Mouse (Mus musculus): Measurements from ENCODE around the gene Uhrf1.
"Not testable (repeated sequence)": the region's sequence is repeated elsewhere in the genome, so short reads cannot be mapped to it uniquely, and the experiment has no call there.

Gene Uhrf1

DNA sequence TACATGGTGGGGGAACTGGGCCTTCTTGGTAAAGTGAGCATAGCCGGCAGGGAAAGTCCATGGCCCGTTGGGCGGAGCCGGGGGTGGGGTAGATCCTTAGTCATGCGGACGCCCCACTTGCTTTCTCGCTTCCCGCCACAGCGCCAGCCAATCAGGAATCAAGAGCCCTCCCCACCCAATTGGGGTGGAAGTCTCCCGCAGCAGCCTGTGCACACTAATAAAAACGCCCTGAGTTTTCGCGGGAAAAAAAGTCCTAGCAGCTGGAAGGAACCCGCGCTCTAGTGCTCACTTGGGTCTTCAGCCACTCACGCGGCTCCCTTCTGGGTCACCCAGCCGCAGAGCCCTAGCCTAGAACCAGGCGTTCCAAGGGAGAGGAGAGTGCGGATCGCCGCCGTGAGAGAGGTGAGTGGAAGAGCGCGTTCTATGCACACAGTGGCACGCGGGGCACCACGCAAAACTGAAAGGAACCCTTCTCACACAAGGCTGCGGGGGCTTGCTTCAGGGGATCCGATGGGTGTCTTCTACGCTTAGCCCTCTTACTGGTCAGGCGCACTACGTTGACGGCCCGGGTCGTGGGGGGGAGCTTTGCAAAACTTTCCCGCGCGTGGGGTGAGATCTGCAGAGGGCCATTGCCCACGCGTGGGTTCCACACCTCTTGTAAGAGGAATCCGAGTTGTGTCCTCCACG is at the start of gene Uhrf1:
Gene Uhrf1 (plus strand): TSS at position 162 of the 687 bp plus-strand sequence.
- DNase-seq: peak; percentile 84

DNA sequence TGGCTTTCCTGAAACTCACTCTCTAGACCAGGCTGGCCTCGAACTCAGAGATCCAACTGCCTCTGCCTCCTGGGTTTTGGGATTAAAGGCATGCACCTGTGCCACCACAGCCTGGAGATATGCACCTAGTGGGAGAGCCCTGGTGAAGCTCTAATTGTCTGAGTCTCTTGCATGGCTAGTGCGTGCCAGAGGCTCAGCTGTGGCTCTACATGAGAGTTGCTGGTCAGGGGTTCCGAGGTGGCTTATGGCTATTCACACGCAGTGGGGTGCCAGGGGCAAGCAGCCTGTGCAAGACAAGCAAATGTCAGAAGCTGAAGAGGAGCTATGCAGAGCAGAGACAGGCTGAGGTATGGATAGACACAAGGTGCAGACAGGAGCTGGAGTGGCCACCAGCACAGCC is 48.4 kb upstream of the Uhrf1 start:
- no peak for DNase-seq

DNA sequence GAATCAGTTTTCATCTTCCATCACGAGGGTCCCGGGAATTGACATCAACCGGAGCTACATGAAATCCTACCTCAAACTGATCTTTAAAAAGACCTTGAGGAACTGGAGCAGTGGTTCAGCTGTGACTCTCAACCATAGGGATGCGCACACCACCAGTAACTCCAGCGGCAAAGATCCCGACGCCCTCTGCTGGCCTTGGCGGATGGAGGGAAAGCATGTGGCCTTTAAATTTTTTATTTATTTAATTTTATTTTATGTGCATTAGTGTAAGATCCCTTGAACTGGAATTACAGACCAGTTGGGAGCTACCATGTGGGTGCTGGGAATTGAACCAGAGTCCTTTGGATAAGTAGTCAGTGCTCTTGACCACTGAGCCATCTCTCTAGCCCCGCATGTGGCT is 47.7 kb upstream of the Uhrf1 start:
- DNase-seq: peak; percentile 69

DNA sequence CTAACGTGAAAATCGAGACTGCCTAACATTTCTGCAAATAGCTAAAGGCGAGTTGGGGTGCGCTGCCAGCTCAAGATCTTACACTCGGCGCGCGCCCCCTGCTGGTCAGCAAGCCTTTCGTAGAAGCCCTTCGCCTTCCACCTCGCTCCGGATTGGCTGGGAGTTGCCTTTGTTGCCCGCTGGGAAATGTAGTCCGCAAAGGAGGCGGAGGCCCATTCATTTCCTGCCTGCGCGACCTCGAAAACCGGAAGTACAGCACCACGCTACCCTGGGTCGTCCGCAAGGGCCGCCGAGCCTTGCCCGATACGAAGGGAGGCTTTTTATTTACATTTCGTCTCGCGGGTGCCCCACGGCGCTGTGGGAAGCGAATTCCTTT is 47.3 kb upstream of the Uhrf1 start:
- DNase-seq: peak; percentile 100

DNA sequence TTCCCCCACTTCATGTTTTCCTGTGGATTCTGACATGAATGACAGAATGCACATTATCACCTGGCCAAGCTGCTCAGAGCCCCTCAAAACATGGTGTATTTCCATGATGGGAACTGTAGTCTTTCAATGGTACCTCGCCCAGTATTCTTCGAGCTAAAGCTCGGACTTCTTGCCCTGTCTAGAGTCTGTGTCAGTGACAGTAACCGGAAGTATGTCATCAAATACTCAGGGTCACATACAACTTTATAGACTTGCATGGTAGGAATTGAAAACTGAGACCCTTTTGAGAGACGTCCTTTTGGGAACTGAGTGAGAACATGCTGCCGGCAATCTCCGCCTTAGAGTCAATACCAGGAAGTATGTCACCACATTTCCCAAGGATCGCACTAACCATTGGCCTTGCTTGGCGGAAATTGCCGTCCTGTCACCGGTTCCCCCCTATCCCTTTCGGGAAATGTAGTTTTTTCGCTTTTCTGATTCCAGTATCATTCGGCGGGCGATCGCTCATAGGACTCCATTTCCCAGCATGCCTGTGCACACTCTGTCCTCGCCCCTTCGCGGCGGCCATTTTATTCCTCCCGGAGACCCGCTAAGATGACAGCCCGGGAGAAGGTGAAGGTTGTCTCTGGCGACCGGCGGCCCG is 46.8 kb upstream of the Uhrf1 start, which contains the start of gene Fem1a:
Gene Fem1a (plus strand): TSS at position 572 of the 643 bp plus-strand sequence.
- DNase-seq: peak; percentile 87

DNA sequence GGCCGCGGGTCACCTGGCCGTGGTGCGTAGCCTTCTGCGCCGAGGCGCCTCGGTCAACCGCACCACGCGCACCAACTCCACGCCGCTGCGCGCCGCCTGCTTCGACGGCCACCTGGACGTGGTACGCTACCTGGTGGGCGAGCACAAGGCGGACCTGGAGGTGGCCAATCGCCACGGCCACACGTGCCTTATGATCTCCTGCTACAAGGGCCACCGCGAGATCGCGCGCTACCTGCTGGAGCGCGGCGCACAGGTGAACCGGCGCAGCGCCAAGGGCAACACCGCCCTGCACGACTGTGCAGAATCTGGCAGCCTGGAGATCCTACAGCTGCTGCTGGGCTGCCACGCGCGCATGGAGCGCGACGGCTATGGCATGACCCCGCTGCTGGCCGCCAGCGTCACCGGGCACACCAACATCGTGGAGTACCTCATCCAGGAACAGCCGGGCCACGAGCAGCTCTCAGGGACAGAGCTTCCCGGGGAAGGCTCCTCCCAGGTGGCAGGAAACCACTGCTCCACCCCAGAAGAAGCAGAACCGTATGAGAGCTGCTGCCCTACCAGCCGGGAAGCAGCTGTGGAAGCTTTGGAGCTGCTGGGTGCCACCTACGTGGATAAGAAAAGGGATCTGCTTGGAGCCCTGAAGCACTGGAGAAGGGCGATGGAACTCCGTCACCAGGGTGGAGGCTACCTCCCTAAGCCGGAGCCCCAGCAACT is 45.8 kb upstream of the Uhrf1 start:
- peak; percentile 44 for DNase-seq

DNA sequence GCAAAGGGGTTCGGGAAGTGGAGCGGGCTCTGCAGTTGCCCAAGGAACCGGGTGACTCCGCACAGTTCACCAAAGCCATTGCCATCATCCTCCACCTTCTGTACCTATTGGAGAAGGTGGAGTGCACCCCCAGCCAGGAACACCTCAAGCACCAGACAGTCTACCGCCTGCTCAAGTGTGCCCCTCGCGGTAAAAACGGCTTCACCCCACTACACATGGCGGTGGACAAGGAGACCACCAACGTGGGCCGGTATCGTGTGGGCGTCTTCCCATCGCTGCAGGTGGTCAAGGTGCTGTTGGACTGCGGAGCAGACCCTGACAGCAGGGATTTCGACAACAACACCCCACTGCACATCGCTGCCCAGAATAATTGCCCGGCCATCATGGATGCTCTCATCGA is 44.9 kb upstream of the Uhrf1 start:
- DNase-seq: not testable (repeated sequence)

DNA sequence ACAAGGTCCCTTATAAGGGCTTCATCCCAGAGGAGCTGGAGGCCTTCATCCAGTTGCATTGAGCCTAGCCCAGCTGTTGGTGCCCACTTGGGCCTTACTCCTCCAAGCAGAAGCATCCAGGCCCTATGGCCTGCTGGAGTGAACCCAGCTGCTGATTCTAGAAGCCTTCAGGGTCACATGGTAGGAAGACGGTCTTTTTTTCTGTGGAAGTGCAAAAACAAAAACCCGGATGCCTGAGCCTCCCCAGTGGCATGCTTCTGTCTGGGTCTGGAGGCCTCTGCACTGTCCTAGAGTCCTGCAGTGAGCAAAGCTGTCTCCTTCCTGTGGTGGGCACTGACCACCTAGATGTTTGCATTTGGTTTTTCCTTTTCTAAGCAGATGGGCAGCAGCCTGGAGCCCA is 44.3 kb upstream of the Uhrf1 start:
- not testable (repeated sequence) for DNase-seq

DNA sequence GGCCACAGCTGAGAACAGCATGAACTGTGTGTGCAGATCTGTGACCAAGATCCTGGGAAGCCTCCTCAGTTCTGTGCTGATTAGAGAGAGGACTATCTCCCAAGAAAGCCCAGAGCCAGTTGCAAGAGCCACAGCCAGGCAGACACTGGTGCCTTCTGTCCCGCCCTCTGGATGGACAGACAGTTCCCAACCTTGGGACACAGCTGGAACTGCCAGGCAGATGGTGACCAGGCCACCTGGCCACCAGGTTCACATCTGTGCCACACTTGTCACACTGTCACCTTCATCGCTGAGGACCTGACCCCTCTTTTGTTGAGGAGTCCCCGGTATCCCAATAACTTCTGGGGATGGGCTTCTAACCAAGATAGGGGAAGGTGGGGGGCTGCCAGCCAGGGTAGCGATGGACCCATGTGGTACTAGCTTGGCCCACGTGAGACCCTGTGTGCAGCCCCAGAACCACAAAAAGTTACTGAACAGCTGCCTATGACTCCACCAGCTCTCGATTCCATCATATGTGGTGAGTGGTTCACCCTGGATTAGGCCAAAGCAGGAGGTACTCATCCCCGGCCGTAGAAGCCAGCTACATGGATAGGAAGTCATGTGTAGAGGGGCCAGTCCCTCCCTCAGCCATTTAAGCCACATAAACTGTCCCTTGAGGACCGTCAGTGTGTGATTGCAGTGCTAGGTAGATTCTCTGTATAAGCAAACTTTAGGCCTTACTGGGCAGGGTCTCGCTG is 43.7 kb upstream of the Uhrf1 start:
- no peak for DNase-seq

DNA sequence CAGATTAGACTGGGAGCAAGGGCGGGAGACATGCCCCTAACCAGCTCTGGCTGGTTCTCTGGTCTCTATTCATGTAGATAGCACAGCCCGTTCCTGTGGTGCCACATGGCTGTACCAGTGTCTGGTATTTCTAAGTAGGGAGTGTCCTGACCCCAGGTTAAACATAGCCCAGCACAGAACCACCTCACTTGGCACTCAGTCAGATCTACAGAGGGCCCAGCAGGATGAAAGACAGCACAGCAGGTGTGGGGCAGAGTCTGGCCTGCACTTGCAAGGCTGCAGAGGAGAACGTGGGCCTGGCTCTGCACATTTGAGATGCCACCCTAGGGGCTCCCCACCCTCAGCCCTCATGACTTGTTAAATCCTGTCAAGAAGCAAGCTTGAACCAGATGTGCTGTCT is 42.0 kb upstream of the Uhrf1 start:
- DNase-seq: no peak

DNA sequence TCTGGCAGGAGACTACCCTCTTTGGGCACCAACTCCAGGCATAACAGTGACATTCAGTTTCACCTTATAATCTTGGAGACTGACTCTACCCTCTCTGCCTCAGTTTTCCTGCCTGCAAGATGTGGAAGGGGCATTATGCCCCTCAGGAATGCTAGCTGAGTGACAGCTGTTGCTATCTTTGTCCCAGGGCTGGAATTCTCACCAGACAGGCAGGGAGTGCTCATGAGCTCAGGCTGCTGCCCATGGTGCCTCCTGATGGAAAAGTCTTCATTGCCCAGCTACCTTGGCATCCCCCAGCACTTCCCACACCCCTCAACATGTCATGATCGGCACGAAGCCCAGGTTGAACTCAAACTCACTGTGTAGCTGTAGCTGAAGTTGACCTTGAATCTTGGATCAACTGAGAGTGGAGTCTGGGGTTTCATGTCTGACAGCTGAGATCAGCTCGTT is 40.5 kb upstream of the Uhrf1 start:
- DNase-seq: no peak

DNA sequence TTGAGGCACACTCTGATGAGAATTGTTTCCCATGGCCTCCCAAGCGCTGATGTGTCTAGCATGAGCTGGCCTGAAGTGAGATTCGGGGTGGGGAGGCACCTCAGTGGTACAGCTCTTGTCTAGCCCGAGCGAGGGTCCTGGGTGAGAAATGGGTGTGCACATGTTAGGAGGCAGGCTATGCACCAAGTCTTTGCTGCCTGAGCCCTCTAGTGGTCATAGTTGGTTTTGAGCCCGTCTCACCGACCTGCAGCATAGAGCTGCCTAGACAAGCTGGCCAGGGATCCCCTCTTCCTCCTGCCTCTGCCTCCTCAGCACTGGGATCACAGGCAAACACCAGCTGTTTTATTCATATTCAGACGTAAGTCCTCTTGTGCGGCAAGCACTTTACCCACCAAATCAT is 39.1 kb upstream of the Uhrf1 start:
- DNase-seq: peak; percentile 88

DNA sequence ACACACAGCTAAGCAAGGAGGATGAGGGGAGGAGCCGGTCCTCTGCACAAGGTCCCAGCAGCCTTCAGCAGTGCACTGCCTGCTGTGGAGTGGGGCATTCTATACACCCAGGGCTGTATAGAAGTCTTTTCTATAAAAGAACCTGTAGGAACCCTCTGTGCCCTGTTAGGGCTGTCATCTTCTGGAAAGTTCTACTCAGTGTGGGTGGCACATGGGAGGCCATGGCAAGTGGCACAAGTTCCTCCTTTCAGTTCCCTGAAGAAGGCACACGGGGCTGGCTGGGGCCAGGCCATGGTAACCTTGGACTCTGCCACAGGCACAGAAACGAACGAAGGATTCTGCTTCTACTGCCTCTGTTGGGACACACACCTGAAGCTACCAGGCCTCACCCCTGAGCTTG is 38.1 kb upstream of the Uhrf1 start:
- no peak for DNase-seq

DNA sequence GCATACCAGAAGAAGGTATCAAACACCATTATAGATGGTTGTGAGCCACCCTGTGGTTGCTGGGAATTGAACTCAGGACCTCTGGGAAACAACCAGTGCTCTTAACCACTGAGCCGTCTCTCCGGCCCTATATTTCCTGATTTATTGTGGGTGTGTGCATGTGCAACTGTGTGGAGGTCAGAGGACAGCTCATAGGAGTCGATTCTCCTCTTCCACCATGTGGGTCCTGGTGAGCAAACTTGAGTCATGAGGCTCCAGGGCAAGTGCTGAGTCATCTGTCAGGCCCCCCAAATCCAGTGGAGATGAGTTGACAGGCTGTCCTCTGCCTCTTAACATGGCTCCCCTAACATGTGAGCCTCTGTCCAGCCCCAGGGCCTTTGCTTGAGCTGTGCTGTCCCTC is 37.3 kb upstream of the Uhrf1 start:
- DNase-seq: no peak

DNA sequence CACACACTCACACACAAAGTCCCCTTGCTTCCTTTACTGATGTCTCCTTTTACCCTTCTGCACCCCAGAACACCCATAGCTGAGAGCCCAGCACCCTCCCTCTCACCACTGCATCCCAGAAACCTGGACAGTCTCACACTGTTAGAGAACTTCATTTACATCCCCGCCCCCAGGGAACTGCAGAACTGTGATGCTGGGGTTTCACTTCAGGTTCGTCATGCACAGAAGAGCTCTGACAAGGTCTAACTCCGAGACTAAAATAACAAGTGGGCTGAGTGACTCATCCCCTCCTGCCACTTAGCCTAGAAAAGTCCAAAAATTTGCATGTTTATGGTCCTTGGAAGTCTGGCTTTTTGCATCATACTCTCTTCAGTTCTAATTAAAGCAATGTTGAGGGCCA is 36.9 kb upstream of the Uhrf1 start:
- DNase-seq: no peak

DNA sequence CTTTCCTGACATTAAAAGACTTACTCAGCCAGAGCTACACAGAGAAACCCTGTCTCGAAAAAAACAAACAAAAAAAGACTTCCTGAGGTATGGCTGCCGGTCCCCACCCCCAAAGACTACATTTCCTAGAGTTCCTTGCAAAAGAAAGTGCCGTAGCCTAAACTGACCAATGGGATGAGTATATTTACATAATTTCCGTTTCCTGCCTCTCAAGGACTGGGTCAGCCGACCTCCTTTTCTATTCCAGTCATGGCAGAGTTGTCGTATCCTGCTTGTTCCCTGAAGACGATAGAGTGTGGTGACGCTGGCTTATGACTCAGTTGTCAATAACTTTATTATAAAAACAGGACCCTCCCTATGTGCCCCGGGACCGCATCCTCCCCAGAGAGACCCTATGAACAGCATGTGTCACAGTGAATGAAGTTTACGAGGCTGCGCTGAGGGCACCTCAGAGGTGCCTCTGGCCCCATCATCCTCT is 33.9 kb upstream of the Uhrf1 start:
- peak; percentile 61 for DNase-seq

DNA sequence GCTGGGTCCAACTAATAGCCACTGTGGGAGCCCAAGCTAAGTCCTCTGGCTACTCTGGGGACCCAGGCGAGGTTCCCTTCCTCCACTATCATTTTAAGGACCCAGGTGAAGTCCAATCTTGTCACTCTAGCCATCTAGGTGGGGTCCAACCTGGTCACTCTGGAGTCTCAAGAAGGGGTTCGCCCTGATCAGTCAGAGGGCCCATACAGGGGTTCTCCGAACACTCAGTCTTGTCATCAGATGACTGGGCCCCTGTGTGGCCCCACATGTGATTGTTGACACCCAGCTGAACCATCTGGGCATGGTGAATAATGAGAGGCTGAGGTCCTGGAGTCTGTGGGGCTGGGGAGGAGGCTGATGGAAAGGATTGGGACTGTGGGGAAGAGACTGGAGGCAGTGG is 33.4 kb upstream of the Uhrf1 start:
- no peak for DNase-seq

DNA sequence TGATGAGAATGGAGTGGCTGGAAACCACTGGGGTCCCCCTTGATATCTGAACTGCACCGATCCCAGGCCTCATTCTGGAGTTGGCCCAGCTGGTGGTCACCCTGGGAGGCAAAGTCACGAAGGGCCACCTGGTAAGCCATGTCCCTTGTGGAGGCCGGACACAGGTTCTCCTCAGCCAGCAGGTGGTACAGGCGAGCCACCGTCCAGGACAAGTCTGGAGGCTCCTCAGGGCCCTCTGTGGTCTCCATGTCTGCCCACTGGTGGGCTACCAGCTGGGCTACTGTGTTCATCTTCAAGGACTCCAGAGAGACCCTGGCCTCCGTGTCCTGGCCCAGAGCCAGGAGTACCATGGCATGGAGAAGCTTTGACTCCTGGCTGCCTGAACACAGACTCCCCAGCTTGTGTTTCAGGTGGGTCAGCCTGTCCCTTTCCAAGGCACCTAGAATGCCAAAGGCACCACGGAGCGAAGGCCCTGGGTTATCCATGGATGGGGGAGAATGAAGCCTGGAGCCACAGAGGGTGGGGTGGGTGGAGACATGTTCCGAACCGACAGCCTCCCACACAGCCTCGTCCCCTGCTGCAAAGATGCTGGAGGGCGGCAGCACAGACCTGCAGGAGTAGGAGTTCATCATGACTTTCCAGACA is 31.4 kb upstream of the Uhrf1 start:
- no peak for DNase-seq

DNA sequence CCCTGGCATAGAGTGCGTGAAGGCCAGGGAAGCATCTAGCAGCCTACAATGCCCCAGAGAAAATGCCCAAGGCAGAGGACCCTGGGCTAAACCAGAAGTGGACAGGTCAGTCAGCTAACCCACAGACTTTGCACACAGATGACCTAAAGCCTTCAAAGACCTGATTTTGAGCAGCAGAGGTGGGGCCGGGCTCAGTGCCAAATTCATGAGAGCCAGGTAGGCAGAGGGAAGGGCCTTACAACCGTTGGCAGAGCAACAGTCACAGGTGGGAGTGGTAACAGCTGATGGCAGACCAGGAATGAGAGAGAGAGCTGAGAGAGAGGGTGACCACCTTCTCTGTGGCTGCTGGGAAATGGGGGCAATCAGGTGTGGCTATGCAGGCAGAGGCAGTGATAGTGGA is 30.5 kb upstream of the Uhrf1 start:
- no peak for DNase-seq

DNA sequence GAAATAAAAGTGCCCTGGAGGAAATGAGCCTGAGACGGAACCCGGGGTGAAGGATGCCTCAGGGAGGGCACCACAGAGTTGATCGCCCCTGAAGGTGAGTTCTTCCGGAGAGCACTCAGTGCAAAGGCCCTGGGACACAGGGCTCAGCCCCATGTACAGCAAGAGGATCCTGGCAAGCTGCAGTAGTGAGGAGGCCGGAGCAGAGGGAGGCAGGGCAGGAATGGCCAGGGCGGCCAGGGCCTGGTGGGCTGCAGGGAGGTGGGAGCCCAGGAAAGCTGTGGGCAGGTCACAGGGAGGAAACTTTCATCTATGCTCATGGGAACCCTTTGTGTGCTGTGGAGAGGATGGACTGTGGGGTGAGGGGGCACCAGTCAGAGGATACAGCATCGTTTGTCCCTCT is 29.6 kb upstream of the Uhrf1 start:
- DNase-seq: no peak

DNA sequence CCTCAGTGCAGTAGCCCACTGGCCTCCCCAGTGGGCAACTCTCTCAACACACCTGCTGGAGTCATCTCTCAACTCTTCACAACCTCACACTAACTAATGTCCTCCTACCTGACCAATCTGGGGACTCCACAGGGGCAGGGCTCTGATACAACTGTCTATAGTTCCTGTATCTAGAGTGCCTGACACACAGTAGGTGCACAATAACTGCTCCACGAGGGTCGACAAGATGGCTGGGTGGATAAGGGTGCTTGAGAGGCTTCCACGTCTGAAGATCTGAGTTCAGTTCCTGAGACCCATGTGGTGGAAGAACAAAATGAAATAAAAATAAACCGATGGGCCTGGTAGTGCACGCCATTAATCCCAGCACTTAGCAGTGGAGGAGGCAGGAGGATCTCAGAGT is 29.1 kb upstream of the Uhrf1 start:
- no peak for DNase-seq

DNA sequence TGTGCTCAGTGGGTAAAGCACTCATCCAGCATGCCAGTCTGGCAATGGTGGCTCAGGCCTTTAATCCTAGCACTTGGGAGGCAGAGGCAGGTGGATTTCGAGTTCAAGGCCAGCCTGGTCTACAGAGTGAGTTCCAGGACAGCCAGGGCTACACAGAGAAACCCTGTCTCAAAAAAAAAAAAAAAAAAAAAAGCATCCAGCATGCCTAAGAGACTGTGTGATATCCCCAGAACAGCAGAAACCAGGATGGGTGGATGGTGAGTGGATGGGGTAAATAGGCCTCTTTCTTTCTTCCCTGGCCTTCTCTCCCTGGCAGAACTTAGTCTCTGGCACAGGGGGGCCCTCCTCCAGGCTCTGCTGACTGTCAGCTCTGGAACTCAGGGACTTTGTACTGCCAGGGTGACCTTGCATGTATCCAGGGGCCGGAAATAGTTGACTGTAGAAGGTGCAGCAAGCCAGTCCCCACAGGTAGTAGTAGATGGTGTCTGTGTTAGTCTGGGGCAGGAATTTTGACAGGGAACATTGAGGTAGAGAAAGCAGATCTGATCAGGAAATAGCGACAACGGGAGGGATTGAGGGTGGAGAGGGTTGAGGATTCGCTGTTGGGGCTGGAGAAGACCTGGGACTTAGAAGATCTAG is 27.2 kb upstream of the Uhrf1 start:
- no peak for DNase-seq

Measured in thymus, postnatal 4 days (tissue).